Mouse (Mus musculus) skeletal muscle tissue, postnatal 0 days (tissue): Measurements from ENCODE around the gene Tbc1d23. TPM values are rescaled to one million over a fixed set of nuclear protein-coding genes. Genes with fewer than 3 reads are reported as not detected.

ENCODE experiments used
- polyA plus RNA-seq: library from polyadenylated mRNA; unstranded; fragments of >200 nt; fragmentation: Nextera tagmentation; extraction: Ambion mirVana; gene quantifications from 2 replicates; pipeline ENCODE4 v1.2.1, GENCODE M21; 2015

The Tbc1d23 gene
- polyA plus RNA-seq = 17.2 and 17.5 TPM in 2 replicates

GRCm38 (mm10) chr16:57231089-57231936 is at the start of gene Tbc1d23:
TSS of gene Tbc1d23 (minus strand) at chr16:57231504.

GRCm38 (mm10) chr16:57166611-57167513 is 64.4 kb downstream of the Tbc1d23 start, which contains the start of gene Nit2:
TSS of gene Nit2 (minus strand) at chr16:57167341.

GRCm38 (mm10) chr16:57120913-57121815 is 110.1 kb downstream of the Tbc1d23 start, which contains the start of gene Tomm70a:
TSS of gene Tomm70a (plus strand) at chr16:57121703.

Other genes starting within 250 kb of the Tbc1d23 start
- gene Tmem45a2, start 160.1 kb downstream of the Tbc1d23 start, polyA plus RNA-seq = 0.22 and 0.38 TPM in 2 replicates
- gene Tomm70a, start 109.8 kb downstream of the Tbc1d23 start, polyA plus RNA-seq = 29.6 and 31.4 TPM in 2 replicates
- 61.3 and 64.4 TPM in 2 replicates for gene Nit2, start 64.2 kb downstream of the Tbc1d23 start, polyA plus RNA-seq
- gene Tmem30c, start 61.4 kb upstream of the Tbc1d23 start, polyA plus RNA-seq = not detected in 2 replicates
- gene Filip1l, start 121.6 kb upstream of the Tbc1d23 start, polyA plus RNA-seq = 23.0 and 24.6 TPM in 2 replicates